Mouse (Mus musculus) testis, adult 2 months (tissue): ENCODE measurements around the gene Phf21a. TPM values are rescaled to one million over a fixed set of nuclear protein-coding genes. Genes with fewer than 3 reads are reported as not detected.

Experiments
- H3K27ac ChIP-seq: fragments of 200-500 bp; 2 replicates; pipeline ENCODE4 v1.5.1; 2012; ENCODE audit warnings: low read depth, low read length; ENCODE audit not compliant: control insufficient read depth, insufficient read depth
- H3K27me3 ChIP-seq: fragments of 200-500 bp; 2 replicates; pipeline ENCODE4 v1.6.1; 2012; ENCODE audit warnings: mild to moderate bottlenecking, low read length, moderate library complexity; ENCODE audit not compliant: control insufficient read depth, insufficient read depth
- H3K36me3 ChIP-seq: fragments of 200-500 bp; 2 replicates; pipeline ENCODE4 v1.6.1; 2012; ENCODE audit warnings: mild to moderate bottlenecking, low read length; ENCODE audit not compliant: control insufficient read depth, insufficient read depth
- H3K4me1 ChIP-seq: fragments of 200-500 bp; 2 replicates; pipeline ENCODE4 v1.6.1; 2012; ENCODE audit warnings: low read length; ENCODE audit not compliant: control insufficient read depth, insufficient read depth
- H3K4me3 ChIP-seq: fragments of 200-500 bp; 2 replicates; pipeline ENCODE4 v1.5.1; 2012; ENCODE audit warnings: low read depth, mild to moderate bottlenecking, low read length, moderate library complexity, mixed read lengths; ENCODE audit not compliant: control insufficient read depth
- CTCF ChIP-seq: fragments of 200-500 bp; IDR thresholded peaks from 2 replicates; pipeline ENCODE4 v1.5.1; 2012; ENCODE audit warnings: low read depth, mild to moderate bottlenecking, inconsistent platforms, low read length, moderate library complexity; ENCODE audit not compliant: control insufficient read depth, insufficient read depth, insufficient replicate concordance
- POLR2A ChIP-seq: fragments of 200-500 bp; IDR thresholded peaks from 2 replicates; pipeline ENCODE4 v1.6.1; 2012; ENCODE audit warnings: low read depth, mild to moderate bottlenecking, inconsistent platforms, low read length, moderate library complexity; ENCODE audit not compliant: control insufficient read depth
- polyA plus RNA-seq: library from polyadenylated mRNA; depleted of rRNA; stranded (reverse); fragments of >200 nt; gene quantifications from 2 replicates; pipeline ENCODE4 v1.2.3, GENCODE M21; 2012

Gene Phf21a
- polyA plus RNA-seq, 1 experiment, result 78.4 TPM

DNA sequence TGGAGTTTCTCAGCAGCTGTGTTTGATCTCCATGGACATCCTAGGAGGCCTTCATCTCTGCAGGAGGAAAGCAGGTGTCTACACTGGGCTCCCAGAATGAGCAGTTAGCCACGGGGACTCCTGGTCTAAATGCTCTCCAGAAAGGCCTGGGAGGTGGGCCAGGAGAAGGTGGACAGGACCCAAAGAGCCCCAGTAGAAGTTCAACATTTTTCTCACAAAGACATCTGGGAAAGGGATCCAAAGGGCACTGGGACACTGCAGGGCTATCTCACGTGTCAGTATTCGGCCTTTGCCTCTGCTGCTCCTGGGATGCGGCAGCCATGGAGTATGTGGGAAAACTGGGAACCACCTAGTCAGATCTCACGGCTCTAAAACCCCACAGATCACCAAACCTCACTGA lies 29.8 kb upstream of the Phf21a start:
- no peaks in the 10 kb centered on the region for H3K27me3 ChIP-seq
- no peak for TF ChIP-seq CTCF
- no peak for TF ChIP-seq POLR2A
- H3K27ac ChIP-seq, result no peak overlapping the region
- peaks cover 8% of the 10 kb centered on the region for H3K4me1 ChIP-seq
- H3K4me3 ChIP-seq, result no peak overlapping the region
- no peaks in the 10 kb centered on the region for H3K36me3 ChIP-seq

DNA sequence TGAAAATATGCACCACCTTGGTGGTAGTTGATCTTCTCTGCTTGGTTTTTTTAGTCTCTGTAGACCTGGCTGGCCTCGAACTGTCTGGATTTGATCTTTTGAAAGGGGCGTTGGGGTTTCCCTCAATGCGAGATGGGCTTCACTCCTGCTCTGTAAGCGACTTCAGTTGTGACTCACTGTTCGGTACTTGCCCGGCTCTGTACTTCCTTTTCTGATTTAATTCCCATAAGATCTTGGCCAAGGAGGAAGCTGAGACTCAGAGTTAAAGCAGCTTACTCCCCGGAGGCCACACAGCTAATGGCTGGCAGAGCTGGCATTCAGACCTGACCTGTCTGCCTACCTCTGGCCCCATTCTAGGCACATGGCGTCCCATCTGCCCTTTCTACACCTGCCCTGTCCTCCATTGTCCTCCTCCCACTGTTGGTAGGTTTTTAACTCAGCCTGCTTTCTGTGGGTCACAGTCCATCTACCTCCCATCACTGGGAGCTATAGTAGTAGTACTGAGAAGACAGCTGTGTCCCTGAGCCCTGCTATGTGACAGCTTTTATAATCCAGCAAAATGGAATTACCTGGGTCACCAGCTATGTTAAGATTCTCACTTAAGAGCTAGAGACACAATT lies 27.5 kb upstream of the Phf21a start:
- Histone ChIP-seq H3K4me3 (no peak overlapping the region), H3K27me3 (no peaks in the 10 kb centered on the region), H3K27ac (no peak overlapping the region), H3K4me1 (no peaks in the 10 kb centered on the region), H3K36me3 (no peaks in the 10 kb centered on the region)
- TF ChIP-seq CTCF (no peak), POLR2A (no peak)

DNA sequence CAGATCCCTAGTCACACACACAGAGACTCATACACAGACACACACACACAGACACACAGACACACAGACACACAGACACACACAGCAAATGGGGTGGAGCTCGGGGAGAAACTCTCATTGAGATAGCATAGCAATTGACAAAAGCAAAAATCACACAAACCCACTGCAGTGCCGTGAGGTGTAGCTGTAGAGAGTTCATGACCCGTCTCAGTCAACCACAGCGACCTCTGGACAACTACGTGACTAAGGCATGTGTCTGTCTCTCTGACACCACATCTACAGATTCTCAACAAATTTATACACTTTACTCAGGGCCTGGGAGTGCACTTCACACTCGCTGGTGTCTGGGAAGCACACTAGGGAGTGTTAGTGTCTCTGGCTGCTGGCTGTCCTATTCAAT lies 27.0 kb upstream of the Phf21a start:
- H3K4me1 ChIP-seq, result no peaks in the 10 kb centered on the region
- no peaks in the 10 kb centered on the region for H3K36me3 ChIP-seq
- no peaks in the 10 kb centered on the region for H3K27me3 ChIP-seq
- no peak overlapping the region for H3K27ac ChIP-seq
- H3K4me3 ChIP-seq, result no peak overlapping the region
- TF ChIP-seq POLR2A, result no peak
- TF ChIP-seq CTCF, result no peak

DNA sequence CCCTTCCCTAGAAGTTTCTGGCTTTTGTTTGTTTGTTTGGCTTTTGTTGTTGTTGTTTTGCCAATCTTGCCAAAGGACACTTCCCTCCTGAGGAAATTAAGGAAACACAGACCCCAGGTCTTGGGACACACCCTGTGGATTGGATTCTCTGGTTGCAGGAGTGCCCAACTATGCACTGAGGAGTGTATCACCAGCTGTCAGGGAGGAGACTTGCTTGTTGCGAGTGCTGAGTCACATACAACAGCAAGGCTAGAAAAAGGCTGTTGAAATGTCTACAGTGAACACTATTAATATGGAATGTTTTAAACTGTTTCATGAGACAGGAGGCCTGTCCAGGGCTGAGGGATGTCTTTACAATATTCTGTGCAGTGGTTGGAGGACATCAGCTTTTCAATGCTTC lies 26.0 kb upstream of the Phf21a start:
- H3K4me1 ChIP-seq, result no peaks in the 10 kb centered on the region
- no peak overlapping the region for H3K4me3 ChIP-seq
- H3K27me3 ChIP-seq, result no peaks in the 10 kb centered on the region
- no peak overlapping the region for H3K27ac ChIP-seq
- TF ChIP-seq CTCF (no peak), POLR2A (no peak)
- no peaks in the 10 kb centered on the region for H3K36me3 ChIP-seq

DNA sequence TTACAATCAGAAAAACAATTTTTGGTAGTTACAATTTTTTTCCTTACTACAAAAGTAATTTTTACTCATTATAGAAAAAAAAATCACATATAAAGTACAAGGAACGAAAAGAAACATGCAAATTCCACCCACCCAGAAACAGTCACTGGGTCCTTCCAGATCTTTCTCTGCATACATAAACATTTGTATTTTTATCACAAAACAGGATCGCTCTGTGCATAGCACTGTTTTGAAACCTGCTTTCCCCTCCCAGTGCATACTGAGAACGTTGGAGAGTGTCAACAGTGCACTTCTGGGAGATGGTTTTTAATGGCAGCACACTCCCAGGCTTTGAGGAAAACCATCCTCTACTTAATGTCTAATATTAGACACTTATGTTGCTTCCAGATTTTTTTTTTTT lies 25.3 kb upstream of the Phf21a start:
- H3K4me3 ChIP-seq, result no peak overlapping the region

DNA sequence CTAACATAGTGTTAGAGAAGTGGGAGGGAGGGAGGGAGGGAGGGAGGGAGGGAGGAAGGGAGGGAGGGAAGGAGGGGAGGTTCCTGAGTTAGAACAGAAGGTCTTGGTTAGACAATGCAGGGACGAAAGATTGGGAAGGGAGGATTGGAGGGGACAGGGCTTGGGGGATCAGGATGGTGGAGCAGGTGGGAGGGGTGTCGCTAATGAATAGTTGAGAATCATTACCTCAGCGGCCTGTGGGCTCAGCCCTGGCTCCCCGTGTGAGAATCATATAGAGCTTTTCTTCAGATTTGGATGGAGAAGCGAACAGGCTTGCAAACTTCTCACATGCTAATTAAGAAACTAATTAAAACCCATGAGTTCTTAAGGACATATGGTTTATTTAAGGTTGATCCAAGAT lies 23.3 kb upstream of the Phf21a start:
- H3K27ac ChIP-seq, result no peak overlapping the region
- no peaks in the 10 kb centered on the region for H3K36me3 ChIP-seq
- TF ChIP-seq POLR2A (no peak), CTCF (no peak)
- H3K27me3 ChIP-seq, result no peaks in the 10 kb centered on the region
- no peaks in the 10 kb centered on the region for H3K4me1 ChIP-seq
- no peak overlapping the region for H3K4me3 ChIP-seq

More for the DNA sequence above, 25.3 kb upstream of the Phf21a start:
- Histone ChIP-seq H3K4me1 (no peaks in the 10 kb centered on the region), H3K36me3 (no peaks in the 10 kb centered on the region), H3K27ac (no peak overlapping the region), H3K27me3 (no peaks in the 10 kb centered on the region)
- TF ChIP-seq CTCF, result no peak
- no peak for TF ChIP-seq POLR2A

DNA sequence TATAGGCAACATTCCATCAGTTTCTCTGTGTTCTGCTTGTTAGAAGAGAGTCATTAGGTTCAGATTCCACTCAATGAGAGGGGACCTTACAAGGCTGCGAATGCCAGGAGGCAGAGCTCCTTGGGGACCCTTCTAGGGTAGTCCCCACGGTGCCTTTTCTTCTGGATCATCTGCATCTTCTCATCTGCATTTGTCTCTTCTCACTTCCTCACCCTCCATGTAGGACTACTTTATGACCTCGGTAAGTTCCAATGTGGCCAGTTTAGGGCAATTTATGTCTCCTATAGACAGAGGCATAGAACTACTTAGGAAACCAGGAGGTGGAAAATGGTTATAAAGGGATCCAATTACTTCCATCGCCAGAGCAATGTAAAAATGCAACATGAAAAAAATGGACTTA lies 21.8 kb upstream of the Phf21a start:
- no peak overlapping the region for H3K27ac ChIP-seq
- no peaks in the 10 kb centered on the region for H3K36me3 ChIP-seq
- no peaks in the 10 kb centered on the region for H3K27me3 ChIP-seq
- H3K4me3 ChIP-seq, result no peak overlapping the region
- no peak for TF ChIP-seq POLR2A
- TF ChIP-seq CTCF, result no peak
- H3K4me1 ChIP-seq, result peaks cover 1% of the 10 kb centered on the region
